Mouse (Mus musculus) ES-E14 (cell line): ENCODE measurements at regions not wholly inside any gene's neighbourhood (a gene's known extent, or its start where the extent isn't known, plus 50 kb on each side); places are given as distances from the start of the nearest gene placed in this dataset.

ENCODE experiments used
- MAFK ChIP-seq: IDR thresholded peaks from 2 replicates; pipeline ENCODE4 v1.6.1; 2014; ENCODE audit warnings: mild to moderate bottlenecking, low read depth, low read length, inconsistent platforms; ENCODE audit not compliant: insufficient read depth
- ZNF384 ChIP-seq: IDR thresholded peaks from 2 replicates; pipeline ENCODE4 v1.6.1; 2012; ENCODE audit warnings: low read depth, low read length, inconsistent platforms

DNA sequence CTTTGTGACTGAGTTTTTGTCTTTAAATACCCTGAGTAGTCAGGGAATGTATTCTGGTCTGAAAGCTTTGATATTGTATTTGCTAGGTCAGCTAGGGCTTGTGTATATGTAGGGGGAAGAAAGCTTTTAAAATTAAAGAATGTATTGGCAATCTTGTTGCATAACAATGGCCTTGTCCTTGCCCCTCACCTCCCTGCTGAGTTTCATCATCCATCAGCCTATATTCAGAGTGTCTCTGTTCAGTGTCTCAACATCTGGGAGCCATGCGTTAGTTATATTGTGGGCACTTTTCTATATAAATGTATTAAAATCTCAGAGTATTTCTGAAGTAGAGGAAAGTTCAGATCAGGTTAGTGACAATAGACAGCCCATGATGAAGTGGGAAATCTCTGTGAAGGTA, 76.0 kb upstream of the Inhba start:
- no peak for TF ChIP-seq MAFK
- no peak for TF ChIP-seq ZNF384
